Mouse (Mus musculus) forebrain, embryonic 11.5 days (tissue): Measurements from ENCODE around the gene Mdm2. TPM values are rescaled to one million over a fixed set of nuclear protein-coding genes. Genes with fewer than 3 reads are reported as not detected.

ENCODE experiments used
- ATAC-seq: fragments of 200-750 bp; cut with Nextera tagmentation; replicated peaks from 2 replicates; pipeline ENCODE4 v1.8.0; 2017; ENCODE audit warnings: moderate TSS enrichment; ENCODE audit not compliant: low FRiP score
- DNase-seq: peaks from one replicate; pipeline ENCODE4 v3.0.0-alpha.2; 2017; ENCODE audit warnings: low spot score
- H3K27ac ChIP-seq: fragments of 300-500 bp; sonication (generic); 2 replicates; pipeline ENCODE4 v1.5.1; 2014; ENCODE audit warnings: low read depth, low read length
- H3K27me3 ChIP-seq: fragments of 300-500 bp; sonication (generic); 2 replicates; pipeline ENCODE4 v1.6.1; 2014; ENCODE audit warnings: mild to moderate bottlenecking, low read length, mixed read lengths; ENCODE audit not compliant: control insufficient read depth, insufficient read depth
- H3K36me3 ChIP-seq: fragments of 300-500 bp; sonication (generic); 2 replicates; pipeline ENCODE4 v1.6.1; 2014; ENCODE audit warnings: mild to moderate bottlenecking, low read length, moderate library complexity, mixed read lengths; ENCODE audit not compliant: control insufficient read depth, insufficient read depth
- H3K4me1 ChIP-seq: fragments of 300-500 bp; sonication (generic); replicated peaks from 2 replicates; pipeline ENCODE4 v1.6.1; 2014; ENCODE audit warnings: low read length, mixed read lengths; ENCODE audit not compliant: control insufficient read depth, insufficient read depth
- H3K4me2 ChIP-seq: fragments of 300-500 bp; sonication (generic); 2 replicates; pipeline ENCODE4 v1.6.1; 2014; ENCODE audit warnings: low read depth, mild to moderate bottlenecking, low read length, moderate library complexity, mixed read lengths; ENCODE audit not compliant: severe bottlenecking
- H3K4me3 ChIP-seq: fragments of 300-500 bp; sonication (generic); 2 replicates; pipeline ENCODE4 v1.5.1; 2014; ENCODE audit warnings: low read depth, low read length
- H3K9ac ChIP-seq: fragments of 300-500 bp; sonication (generic); 2 replicates; pipeline ENCODE4 v1.6.1; 2014; ENCODE audit warnings: low read length
- H3K9me3 ChIP-seq: fragments of 300-500 bp; sonication (generic); 2 replicates; pipeline ENCODE4 v1.6.1; 2016; ENCODE audit warnings: low read length, mixed read lengths; ENCODE audit not compliant: control insufficient read depth
- WGBS: fragments of 180-500 bp; shearing (Covaris S2); extraction: QIAGEN DNeasy Blood & Tissue Kit; methylation state at CpG from one replicate; pipeline ENCODE4 v1.1.7; 2014; 5-methylcytosine and 5-hydroxymethylcytosine counted together
- polyA plus RNA-seq: library from polyadenylated mRNA; unstranded; fragments of >200 nt; fragmentation: Nextera tagmentation; extraction: Ambion mirVana; gene quantifications from 2 replicates; pipeline ENCODE4 v1.2.1, GENCODE M21; 2014

The Mdm2 gene
- polyA plus RNA-seq, 1 experiment from 2014 or later: 91.6 TPM

DNA sequence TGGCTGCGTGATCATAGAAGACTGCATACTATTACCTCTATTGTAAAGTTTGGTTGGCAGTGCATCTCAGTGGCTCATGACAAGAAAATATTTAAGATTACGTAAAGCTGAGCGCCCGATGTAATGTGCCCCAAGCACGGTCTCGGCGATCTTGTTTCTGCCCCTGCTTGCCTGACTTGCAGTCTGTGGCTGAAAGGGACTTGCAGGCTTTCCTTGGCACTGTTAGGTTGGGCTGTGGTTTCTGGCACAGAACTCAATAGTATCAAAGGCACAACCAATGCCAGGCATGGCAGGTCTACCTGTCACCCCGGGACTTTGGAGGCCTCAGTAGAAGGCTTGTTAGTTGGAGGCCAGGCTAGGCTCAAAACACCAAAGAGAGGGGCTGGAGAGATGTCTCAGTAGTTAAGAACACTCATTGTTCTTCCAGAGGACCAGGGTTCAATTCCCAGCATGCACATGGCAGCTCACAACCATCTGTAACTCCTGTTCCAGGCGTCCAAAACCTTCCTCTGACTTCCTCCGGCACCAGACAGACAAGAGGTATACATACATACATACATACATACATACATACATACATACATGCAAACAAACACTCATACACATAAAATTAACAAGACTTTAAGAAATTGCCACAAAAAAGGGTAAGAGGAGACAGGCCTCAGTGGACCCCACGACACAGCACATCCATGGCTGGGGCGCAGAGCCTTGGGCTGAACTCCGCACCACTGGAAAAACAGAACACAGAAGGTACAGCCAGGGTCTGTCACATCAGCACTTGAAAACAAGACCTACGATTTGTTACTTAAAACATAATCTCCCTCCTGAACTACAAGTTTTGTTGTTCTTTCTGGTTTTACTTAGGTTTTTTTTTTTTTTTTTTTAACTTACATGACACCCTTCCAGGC lies 51.8 kb downstream of the Mdm2 start:
- WGBS: 94% methylated on average over 14 of the region's 14 CpGs

DNA sequence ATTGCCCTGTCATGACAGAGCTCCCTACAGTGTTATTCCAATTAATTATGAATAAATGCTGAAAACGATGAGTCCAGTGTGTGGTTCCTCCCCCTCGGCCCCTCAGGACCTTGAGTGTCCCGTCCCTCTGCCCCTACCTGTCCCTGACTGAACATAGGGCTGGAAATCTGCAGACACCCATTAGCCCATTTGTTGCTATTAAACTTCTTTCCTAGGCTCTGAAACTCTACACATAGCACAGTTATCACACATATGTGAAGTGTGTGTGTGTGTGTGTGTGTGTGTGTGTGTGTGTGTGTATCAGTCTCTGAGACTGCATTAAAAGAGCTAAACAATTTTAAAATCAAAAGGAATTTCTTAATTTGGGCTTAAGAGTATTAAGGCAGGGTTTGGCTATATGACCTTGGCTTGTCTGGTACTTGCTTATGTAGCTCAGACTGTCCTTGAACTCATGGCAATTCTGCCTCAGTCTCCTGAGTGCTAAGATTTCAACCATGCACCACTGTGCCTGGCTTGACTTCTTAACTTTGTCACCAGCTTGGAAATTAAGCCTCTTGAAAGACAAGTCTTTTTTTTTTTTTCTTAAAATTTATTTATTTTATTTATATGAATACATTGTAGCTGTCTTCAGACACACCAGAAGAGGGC lies 52.8 kb downstream of the Mdm2 start:
- Histone ChIP-seq H3K4me1 (no peaks in the 10 kb centered on the region), H3K4me3 (no peak overlapping the region), H3K27ac (no peak overlapping the region), H3K27me3 (no peaks in the 10 kb centered on the region), H3K9ac (no peak overlapping the region), H3K9me3 (no peaks in the 10 kb centered on the region), H3K36me3 (no peaks in the 10 kb centered on the region), H3K4me2 (no peak overlapping the region)
- no peak for ATAC-seq
- DNase-seq: no peak
- WGBS: 90% methylated on average over 3 of the region's 3 CpGs

More for the DNA sequence above, 51.8 kb downstream of the Mdm2 start:
- ATAC-seq (no peak), DNase-seq (no peak)
- no peak overlapping the region for H3K9ac ChIP-seq
- H3K27me3 ChIP-seq: no peaks in the 10 kb centered on the region
- H3K27ac ChIP-seq: no peak overlapping the region
- H3K4me3 ChIP-seq: no peak overlapping the region
- no peaks in the 10 kb centered on the region; the same call in 1 of the 2 replicates for H3K4me1 ChIP-seq
- H3K9me3 ChIP-seq: no peaks in the 10 kb centered on the region
- H3K36me3 ChIP-seq: no peaks in the 10 kb centered on the region
- H3K4me2 ChIP-seq: no peak overlapping the region

DNA sequence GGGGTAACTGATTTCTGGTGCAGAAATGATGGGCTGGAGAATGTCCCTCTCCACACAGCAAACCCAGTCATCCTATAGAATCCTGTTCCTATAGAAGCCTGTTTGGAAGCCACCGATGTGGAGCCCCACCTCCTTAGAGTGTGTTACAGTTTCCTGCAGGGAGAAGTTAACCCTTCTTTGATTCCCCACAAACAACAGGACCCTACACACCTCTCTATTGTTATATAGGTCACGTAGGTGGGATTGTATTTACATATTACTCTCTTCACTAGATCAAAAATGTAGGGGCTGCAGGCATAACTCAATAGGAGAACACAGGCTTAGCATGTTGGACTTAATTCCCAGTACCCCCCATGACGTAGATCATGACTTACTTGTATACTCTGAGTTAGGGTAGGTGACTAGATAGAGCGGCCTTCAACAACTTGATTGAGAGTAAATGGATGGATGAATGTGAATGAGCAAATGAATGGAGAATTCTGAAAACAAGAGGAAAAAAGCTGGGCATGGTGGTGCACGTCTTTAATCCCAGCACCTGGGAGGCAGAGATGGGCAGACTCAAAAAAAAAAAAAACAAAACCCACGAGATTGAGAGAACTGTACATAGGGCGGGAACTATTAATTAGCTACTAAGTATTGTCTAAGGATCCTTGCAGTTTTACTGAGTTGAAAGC lies 53.4 kb downstream of the Mdm2 start:
- H3K27me3 ChIP-seq: no peaks in the 10 kb centered on the region
- 82% methylated on average over 7 of the region's 7 CpGs for WGBS
- H3K27ac ChIP-seq: no peak overlapping the region
- H3K9me3 ChIP-seq: no peaks in the 10 kb centered on the region
- H3K4me3 ChIP-seq: no peak overlapping the region
- ATAC-seq (no peak), DNase-seq (no peak)
- no peak overlapping the region for H3K4me2 ChIP-seq
- no peaks in the 10 kb centered on the region for H3K4me1 ChIP-seq
- H3K9ac ChIP-seq: no peak overlapping the region
- no peaks in the 10 kb centered on the region for H3K36me3 ChIP-seq

DNA sequence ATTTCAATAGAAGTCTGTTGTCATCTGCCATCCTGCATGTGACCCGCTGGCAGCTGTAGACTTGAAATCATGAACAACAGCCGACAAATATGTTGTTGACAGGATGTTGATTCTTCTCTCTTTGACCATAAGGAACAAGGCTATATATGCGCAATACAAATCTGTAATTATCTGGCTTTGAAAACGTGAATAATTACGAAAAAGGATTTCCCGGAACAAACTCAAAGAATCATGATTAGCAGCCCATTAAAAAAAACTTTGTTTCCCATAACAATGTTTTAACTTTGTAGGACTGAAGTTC lies 53.9 kb downstream of the Mdm2 start:
- no peaks in the 10 kb centered on the region for H3K27me3 ChIP-seq
- H3K27ac ChIP-seq: no peak overlapping the region
- H3K4me3 ChIP-seq: no peak overlapping the region
- H3K4me1 ChIP-seq: no peaks in the 10 kb centered on the region
- 90% methylated on average over 6 of the region's 6 CpGs for WGBS
- H3K4me2 ChIP-seq: no peak overlapping the region
- H3K9me3 ChIP-seq: no peaks in the 10 kb centered on the region
- ATAC-seq (no peak), DNase-seq (no peak)
- H3K9ac ChIP-seq: no peak overlapping the region
- H3K36me3 ChIP-seq: no peaks in the 10 kb centered on the region

DNA sequence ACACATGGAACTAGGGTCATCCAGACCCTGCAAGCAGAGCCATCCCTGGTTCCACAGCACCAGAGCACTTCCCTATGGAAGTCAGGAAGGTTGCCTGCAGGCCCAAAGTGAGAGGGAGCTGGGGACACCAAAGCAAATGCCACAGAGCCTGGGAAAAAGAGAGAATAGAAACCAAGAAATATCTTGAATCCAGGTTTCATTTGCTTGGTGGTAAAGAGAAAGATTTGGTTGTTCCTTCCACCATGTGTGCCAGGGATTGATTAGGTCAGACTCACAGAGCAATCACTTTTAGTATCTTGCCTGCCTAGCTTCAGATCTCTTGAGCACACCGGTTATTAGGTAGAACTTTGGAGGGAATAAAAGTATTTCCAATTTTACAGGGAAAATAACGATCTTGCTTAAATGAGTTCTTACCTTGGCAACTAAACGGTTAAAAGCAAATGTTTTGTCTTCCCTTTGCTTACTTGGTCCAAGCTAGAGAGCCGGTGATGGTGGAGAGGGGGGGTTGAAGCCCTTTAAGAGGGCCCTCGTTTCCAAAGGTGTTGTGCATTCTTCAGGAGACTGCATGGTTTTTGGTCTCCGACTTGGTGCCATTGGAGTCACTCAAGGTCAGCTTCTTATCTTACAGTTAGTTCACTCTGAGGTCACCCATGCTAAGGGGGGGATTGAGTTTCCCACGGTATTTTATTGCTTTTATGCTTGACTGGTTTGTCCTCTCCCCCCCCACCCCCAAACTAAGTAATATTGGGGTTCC lies 54.5 kb downstream of the Mdm2 start:
- Histone ChIP-seq H3K4me1 (no peaks in the 10 kb centered on the region), H3K9me3 (no peaks in the 10 kb centered on the region), H3K27me3 (no peaks in the 10 kb centered on the region), H3K4me2 (no peak overlapping the region), H3K27ac (no peak overlapping the region), H3K36me3 (no peaks in the 10 kb centered on the region), H3K9ac (no peak overlapping the region), H3K4me3 (no peak overlapping the region)
- DNase-seq (no peak), ATAC-seq (no peak)
- WGBS: 62% methylated on average over 7 of the region's 7 CpGs

DNA sequence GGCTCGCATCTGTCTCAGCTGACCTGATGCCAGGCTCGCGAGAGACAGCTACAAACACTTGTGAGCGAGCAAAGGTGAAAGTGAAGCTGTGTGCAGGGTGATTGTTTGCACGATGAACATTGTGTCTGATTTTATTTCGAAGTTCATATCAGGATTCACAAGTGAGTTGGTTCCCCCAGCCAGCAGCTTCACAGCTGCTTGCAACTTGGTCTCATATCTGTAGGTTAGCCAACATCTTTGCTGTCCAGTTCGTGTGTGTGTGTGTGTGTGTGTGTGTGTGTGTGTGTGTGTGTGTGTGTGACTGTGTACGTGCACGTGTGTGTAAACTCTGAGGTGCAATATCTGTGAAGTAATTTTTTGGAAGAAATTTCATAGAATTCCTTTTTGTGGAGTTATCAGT lies 55.1 kb downstream of the Mdm2 start:
- Histone ChIP-seq H3K9me3 (no peaks in the 10 kb centered on the region), H3K27ac (no peak overlapping the region), H3K27me3 (no peaks in the 10 kb centered on the region), H3K4me3 (no peak overlapping the region), H3K9ac (no peak overlapping the region), H3K36me3 (no peaks in the 10 kb centered on the region), H3K4me2 (no peak overlapping the region), H3K4me1 (no peaks in the 10 kb centered on the region)
- DNase-seq (no peak), ATAC-seq (no peak)
- 90% methylated on average over 9 of the region's 9 CpGs for WGBS

DNA sequence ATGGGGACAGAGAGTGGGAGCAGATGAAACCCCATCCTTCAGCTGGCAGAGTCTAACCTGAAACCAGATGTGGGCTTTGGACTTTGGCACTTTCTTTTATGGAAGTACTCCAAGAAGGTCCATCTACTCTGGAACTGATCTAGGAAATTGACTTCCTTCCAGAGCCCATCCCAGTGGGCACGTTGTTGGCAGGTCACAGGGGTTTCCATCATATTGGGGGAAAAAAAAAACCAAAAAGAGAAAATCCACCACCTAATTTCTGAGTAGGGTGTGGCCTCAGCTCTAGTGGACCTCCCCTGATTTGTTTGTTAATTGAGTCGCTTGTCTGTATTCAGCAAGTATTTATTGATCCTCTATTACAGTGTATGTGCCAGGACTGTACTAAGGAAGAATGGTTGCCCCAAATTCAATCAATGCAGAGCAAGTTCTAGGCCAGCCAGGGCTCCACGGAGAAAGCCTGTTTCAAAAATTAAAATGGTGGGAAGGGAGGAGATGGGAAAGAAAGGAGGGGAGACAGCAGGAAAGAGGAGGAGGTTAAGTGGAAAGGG lies 55.9 kb downstream of the Mdm2 start:
- ATAC-seq: no peak
- WGBS: 90% methylated on average over 3 of the region's 3 CpGs

DNA sequence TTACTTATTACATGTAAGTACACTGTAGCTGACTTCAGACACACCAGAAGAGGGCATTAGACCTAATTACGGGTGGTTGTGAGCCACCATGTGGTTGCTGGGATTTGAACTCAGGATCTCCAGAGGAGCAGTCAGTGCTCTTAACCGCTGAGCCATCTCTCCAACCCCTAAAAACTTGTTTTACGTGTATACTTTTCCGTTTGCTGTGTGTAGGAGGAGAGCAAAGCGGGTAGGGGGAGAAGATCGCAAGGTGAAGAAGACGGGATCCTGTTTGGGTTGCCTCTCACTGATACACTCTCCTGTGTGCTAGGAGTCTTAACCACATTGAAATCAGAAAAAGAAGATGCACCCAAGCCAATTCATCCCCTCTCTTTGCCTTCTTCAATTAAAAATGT lies 56.8 kb downstream of the Mdm2 start:
- no peak overlapping the region for H3K27ac ChIP-seq
- no peak overlapping the region for H3K4me2 ChIP-seq
- 94% methylated on average over 7 of the region's 7 CpGs for WGBS
- no peak for DNase-seq
- H3K9me3 ChIP-seq: no peaks in the 10 kb centered on the region
- H3K9ac ChIP-seq: no peak overlapping the region
- ATAC-seq: no peak
- H3K4me1 ChIP-seq: no peaks in the 10 kb centered on the region
- H3K27me3 ChIP-seq: no peaks in the 10 kb centered on the region
- no peak overlapping the region for H3K4me3 ChIP-seq
- no peaks in the 10 kb centered on the region for H3K36me3 ChIP-seq

More for the DNA sequence above, 55.9 kb downstream of the Mdm2 start:
- H3K27me3 ChIP-seq: no peaks in the 10 kb centered on the region
- H3K36me3 ChIP-seq: no peaks in the 10 kb centered on the region
- no peaks in the 10 kb centered on the region for H3K4me1 ChIP-seq
- H3K9ac ChIP-seq: no peak overlapping the region
- no peak overlapping the region for H3K4me3 ChIP-seq
- no peak overlapping the region for H3K27ac ChIP-seq
- DNase-seq: no peak
- no peaks in the 10 kb centered on the region for H3K9me3 ChIP-seq
- H3K4me2 ChIP-seq: no peak overlapping the region
